11 mouse cellular contexts compared by ENCODE assay signal in genomic region chr6:147506074-147506473, GRCm38 (mm10). TPM values are rescaled to one million over a fixed set of nuclear protein-coding genes. Genes with fewer than 3 reads are reported as not detected.
DNase-seq lines count a peak whose midpoint lies in the region; ATAC-seq lines count a peak whose summit lies in the region.
"Had no signal": no experiment of that assay in that cellular context is flagged by ENCODE, and none has a peak within 500 bp of the region (broad histone marks: within the 10 kb centered on the region; RNA-seq: fewer than 3 reads in every experiment).

No protein-coding gene starts in this region.

- peak; percentile 3 to 6 for DNase-seq in cerebellum, postnatal 14 days
- DNase-seq in cerebellum, adult 11 months = no peak
- DNase-seq in ovary, adult 18-20 months (ENCODE audit: low spot score) = peak; percentile 6
- DNase-seq in ovary, postnatal 36 days (ENCODE audit: low spot score) = no peak
- no peak for DNase-seq in retina, embryonic 14.5 days (ENCODE audit: low spot score)
- DNase-seq: B cell, adult 2 months; kidney, adult 9 months had no signal

- 0 out of 2 replicates have a peak overlapping the region, but pooled peaks have one; percentile 7 for H3K4me3 ChIP-seq in heart, embryonic 12.5 days
- H3K4me3 ChIP-seq in stomach, embryonic 15.5 days (replicated peaks) = no peak overlapping the region
- H3K4me3 ChIP-seq: midbrain, embryonic 12.5 days had no signal

- ATAC-seq in heart, embryonic 12.5 days (ENCODE audit: insufficient number of reproducible peaks, low FRiP score) = peak; percentile 57; the same call in 1 of the 2 replicates
- ATAC-seq in stomach, embryonic 15.5 days (ENCODE audit: insufficient read depth, low FRiP score, low read depth) = 0 out of 2 replicates have a peak, but pooled peaks have one; percentile 22
- no peak for ATAC-seq in activated CD4-positive, CD25-positive, alpha-beta regulatory T cell, adult 4 months

- H3K9me3 ChIP-seq in heart, embryonic 12.5 days (replicated peaks) = no peaks in the 10 kb centered on the region
- H3K9me3 ChIP-seq in stomach, embryonic 15.5 days = no peaks in the 10 kb centered on the region
- H3K9me3 ChIP-seq: midbrain, embryonic 12.5 days had no signal

- H3K4me2 ChIP-seq in heart, embryonic 12.5 days = peak overlapping the region; percentile 60
- H3K4me2 ChIP-seq in stomach, embryonic 15.5 days = no peak overlapping the region
- H3K4me2 ChIP-seq: midbrain, embryonic 12.5 days had no signal

- 25% methylated on average over 9 of the region's 9 CpGs for WGBS in heart, embryonic 12.5 days
- WGBS in stomach, embryonic 15.5 days = 43% methylated on average over 9 of the region's 9 CpGs

- no peak overlapping the region for H3K9ac ChIP-seq in heart, embryonic 12.5 days
- H3K9ac ChIP-seq in stomach, embryonic 15.5 days = no peak overlapping the region
- H3K9ac ChIP-seq: midbrain, embryonic 12.5 days had no signal

- peaks cover 25% of the 10 kb centered on the region for H3K4me1 ChIP-seq in heart, embryonic 12.5 days (replicated peaks)
- 0 out of 2 replicates have a peak, but pooled peaks cover 4% of the 10 kb centered on the region for H3K4me1 ChIP-seq in stomach, embryonic 15.5 days
- H3K4me1 ChIP-seq: midbrain, embryonic 12.5 days had no signal

- H3K27me3 ChIP-seq in heart, embryonic 12.5 days (replicated peaks) = no peaks in the 10 kb centered on the region
- no peaks in the 10 kb centered on the region for H3K27me3 ChIP-seq in stomach, embryonic 15.5 days (replicated peaks)
- H3K27me3 ChIP-seq: midbrain, embryonic 12.5 days had no signal

- peak overlapping the region; percentile 63 for H3K27ac ChIP-seq in heart, embryonic 12.5 days (ENCODE audit: poor library complexity, severe bottlenecking)
- H3K27ac ChIP-seq in stomach, embryonic 15.5 days = no peak overlapping the region
- H3K27ac ChIP-seq: midbrain, embryonic 12.5 days had no signal

- no peaks in the 10 kb centered on the region for H3K36me3 ChIP-seq in heart, embryonic 12.5 days
- no peaks in the 10 kb centered on the region for H3K36me3 ChIP-seq in stomach, embryonic 15.5 days
- H3K36me3 ChIP-seq: midbrain, embryonic 12.5 days had no signal

RNA-seq across cellular contexts. Expression of gene Ccdc91, which starts 30.4 kb away (rescaled TPM):
- 24.5 and 25.1 TPM in 2 replicates for polyA plus RNA-seq in heart, embryonic 12.5 days (2016; fragmentation: Nextera tagmentation; extraction: Ambion mirVana)
- polyA plus RNA-seq in stomach, embryonic 15.5 days (2015; fragmentation: Nextera tagmentation; extraction: Ambion mirVana) = 23.3 and 25.0 TPM in 2 replicates
- 1 to 10 TPM; 6.9 to 7.5 TPM for polyA plus RNA-seq in activated CD4-positive, CD25-positive, alpha-beta regulatory T cell, adult 4 months (2017; shearing (Covaris generic))

Comparison
In these comparisons a context has a peak if more than half of its experiments do, and no peak if none do; other contexts are left out.
1. DNase-seq: peak in cerebellum, postnatal 14 days (2 of 2) and ovary, adult 18-20 months (single experiment); none in cerebellum, adult 11 months (single experiment), ovary, postnatal 36 days (single experiment) and retina, embryonic 14.5 days (single experiment).